Mouse (Mus musculus): ENCODE measurements around the gene Atg14.

The Atg14 gene

DNA sequence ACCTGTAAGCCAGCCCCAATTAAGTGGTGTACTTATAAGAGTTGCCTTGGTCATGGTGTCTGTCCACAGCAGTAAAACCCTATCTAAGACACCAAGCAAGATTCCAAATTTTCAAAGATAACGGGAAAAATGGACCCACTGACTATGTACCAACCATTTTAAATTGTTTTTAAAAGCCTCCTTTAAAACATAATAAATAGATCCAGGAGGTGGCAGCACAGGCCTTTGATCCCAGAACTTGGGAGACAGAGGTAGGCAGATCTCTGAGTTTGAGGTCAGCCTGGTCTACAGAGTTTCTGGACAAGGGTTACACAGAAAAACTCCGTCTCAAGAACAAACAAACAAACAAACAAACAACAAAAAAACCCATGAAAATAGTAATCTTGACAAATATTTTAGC lies 11.2 kb upstream of the Atg14 start:
- TF ChIP-seq CTCF (conservative IDR thresholded peaks at IDR 0.05; ENCODE audit: low read length): no peak
- no peak for TF ChIP-seq POU5F1 (IDR thresholded peaks at IDR 0.05; ENCODE audit: borderline replicate concordance, low read length)
- TF ChIP-seq NANOG (IDR thresholded peaks at IDR 0.05; ENCODE audit: borderline replicate concordance, low read length): no peak
- no peak overlapping the region for H3K4me3 ChIP-seq (replicated peaks; ENCODE audit: low read length)
- peaks cover 44% of the 10 kb centered on the region for H3K4me1 ChIP-seq (replicated peaks; ENCODE audit: low read depth, low read length)
- no peaks in the 10 kb centered on the region for H3K9me3 ChIP-seq (ENCODE audit: low read length)
- H3K36me3 ChIP-seq (ENCODE audit: insufficient read depth, low read length): no peaks in the 10 kb centered on the region
- no peaks in the 10 kb centered on the region for H3K27me3 ChIP-seq (ENCODE audit: insufficient read depth, low read length)

DNA sequence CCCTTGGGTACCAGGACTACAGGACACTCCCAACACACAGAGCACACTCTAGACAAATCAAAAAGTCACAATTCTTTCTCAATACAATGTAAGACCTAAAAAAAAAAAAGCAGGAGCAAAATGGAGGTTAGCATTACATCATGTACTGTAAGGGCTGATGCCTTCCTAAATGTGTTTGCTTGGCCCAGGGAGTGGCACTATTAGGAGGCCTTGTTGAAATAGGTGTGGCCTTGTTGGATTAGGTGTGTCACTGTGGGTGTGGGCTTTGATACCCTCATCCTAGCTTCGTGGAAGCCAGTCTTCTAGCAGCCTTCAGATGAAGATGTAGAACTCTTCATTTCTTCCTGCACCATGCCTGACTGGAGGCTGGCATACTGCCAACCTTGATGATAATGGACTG lies 10.8 kb upstream of the Atg14 start:
- H3K4me1 ChIP-seq (replicated peaks; ENCODE audit: low read depth, low read length): peaks cover 44% of the 10 kb centered on the region
- H3K4me3 ChIP-seq (replicated peaks; ENCODE audit: low read length): no peak overlapping the region
- no peaks in the 10 kb centered on the region for H3K36me3 ChIP-seq (ENCODE audit: insufficient read depth, low read length)
- no peaks in the 10 kb centered on the region for H3K9me3 ChIP-seq (ENCODE audit: low read length)
- H3K27me3 ChIP-seq (ENCODE audit: insufficient read depth, low read length): no peaks in the 10 kb centered on the region
- TF ChIP-seq NANOG (IDR thresholded peaks at IDR 0.05; ENCODE audit: borderline replicate concordance, low read length) (no peak), POU5F1 (IDR thresholded peaks at IDR 0.05; ENCODE audit: borderline replicate concordance, low read length) (no peak), CTCF (conservative IDR thresholded peaks at IDR 0.05; ENCODE audit: low read length) (no peak)

DNA sequence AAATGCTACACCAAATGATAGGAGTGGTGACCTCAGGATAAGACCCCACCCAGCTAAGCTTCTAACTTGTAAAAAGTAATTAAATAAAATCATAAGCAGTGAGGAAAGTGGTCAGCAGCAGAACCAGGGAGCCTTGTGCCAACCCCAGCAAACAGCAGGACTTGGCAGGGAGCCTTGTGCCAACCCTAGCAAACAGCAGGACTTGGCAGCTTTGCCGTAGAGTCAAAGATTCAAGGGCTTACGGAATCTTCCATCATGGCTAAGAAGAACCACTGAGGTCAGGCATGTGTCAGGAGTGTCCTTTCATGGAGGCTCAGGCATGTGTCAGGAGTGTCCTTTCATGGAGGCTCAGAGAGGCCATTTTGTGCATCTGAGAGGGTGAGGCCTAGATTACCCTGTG lies 7.6 kb upstream of the Atg14 start:
- no peak for TF ChIP-seq POU5F1 (IDR thresholded peaks at IDR 0.05; ENCODE audit: borderline replicate concordance, low read length)
- TF ChIP-seq NANOG (IDR thresholded peaks at IDR 0.05; ENCODE audit: borderline replicate concordance, low read length): no peak
- no peak for TF ChIP-seq CTCF (conservative IDR thresholded peaks at IDR 0.05; ENCODE audit: low read length)
- peaks cover 62% of the 10 kb centered on the region for H3K4me1 ChIP-seq (replicated peaks; ENCODE audit: low read depth, low read length)
- peaks cover 3% of the 10 kb centered on the region; the same call in 1 of the 2 replicates for H3K36me3 ChIP-seq (ENCODE audit: insufficient read depth, low read length)
- H3K4me3 ChIP-seq (replicated peaks; ENCODE audit: low read length): no peak overlapping the region
- H3K9me3 ChIP-seq (ENCODE audit: low read length): no peaks in the 10 kb centered on the region
- H3K27me3 ChIP-seq (ENCODE audit: insufficient read depth, low read length): no peaks in the 10 kb centered on the region

DNA sequence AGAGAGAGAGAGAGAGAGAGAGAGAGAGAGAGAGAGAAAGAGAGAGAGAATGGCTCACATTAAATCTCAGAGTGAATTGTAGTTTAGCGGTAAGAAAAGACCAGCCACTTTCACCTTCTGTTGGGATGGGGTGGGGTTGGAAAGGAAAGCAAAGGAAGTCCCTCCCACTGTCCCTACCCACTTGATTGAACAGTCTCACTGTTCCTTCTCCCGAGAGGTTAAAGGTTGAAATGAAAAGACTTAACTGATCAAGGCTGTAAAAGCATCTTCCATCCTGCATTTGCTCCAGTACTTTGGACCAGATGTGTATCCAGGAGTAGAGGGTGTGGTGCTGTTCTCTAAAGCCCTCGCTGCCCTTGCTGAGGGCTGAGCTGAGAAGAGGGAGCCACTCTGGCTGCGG lies 6.2 kb upstream of the Atg14 start:
- Histone ChIP-seq H3K27me3 (ENCODE audit: insufficient read depth, low read length) (no peaks in the 10 kb centered on the region), H3K4me3 (replicated peaks; ENCODE audit: low read length) (peak overlapping the region; percentile 72), H3K9me3 (ENCODE audit: low read length) (no peaks in the 10 kb centered on the region), H3K36me3 (ENCODE audit: insufficient read depth, low read length) (peaks cover 3% of the 10 kb centered on the region; the same call in 1 of the 2 replicates), H3K4me1 (replicated peaks; ENCODE audit: low read depth, low read length) (peaks cover 68% of the 10 kb centered on the region)
- TF ChIP-seq POU5F1 (IDR thresholded peaks at IDR 0.05; ENCODE audit: borderline replicate concordance, low read length) (no peak), CTCF (conservative IDR thresholded peaks at IDR 0.05; ENCODE audit: low read length) (no peak), NANOG (IDR thresholded peaks at IDR 0.05; ENCODE audit: borderline replicate concordance, low read length) (no peak)

DNA sequence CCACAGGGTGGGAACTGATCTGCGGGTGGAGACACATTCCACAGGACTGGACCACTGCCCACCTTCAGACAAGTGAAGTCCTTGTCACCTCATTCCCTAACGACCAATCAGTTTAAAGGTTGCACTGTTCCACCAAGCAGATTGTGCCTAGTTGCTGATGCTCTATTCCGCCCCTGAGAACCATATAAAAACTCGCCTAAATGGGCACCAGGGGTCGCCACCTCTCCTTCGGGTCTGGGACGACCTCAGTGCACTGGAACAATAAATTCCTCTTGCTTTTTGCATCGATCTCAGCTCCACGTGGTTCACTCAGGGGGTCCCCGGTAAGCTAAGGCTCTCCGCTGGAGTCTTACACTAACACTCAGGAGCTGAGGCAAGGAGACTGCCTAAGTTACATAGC lies 4.3 kb upstream of the Atg14 start:
- peaks cover 62% of the 10 kb centered on the region for H3K4me1 ChIP-seq (replicated peaks; ENCODE audit: low read depth, low read length)
- H3K27me3 ChIP-seq (ENCODE audit: insufficient read depth, low read length): no peaks in the 10 kb centered on the region
- 0 out of 2 replicates have a peak overlapping the region, but pooled peaks have one; percentile 3 for H3K4me3 ChIP-seq (replicated peaks; ENCODE audit: low read length)
- peaks cover 10% of the 10 kb centered on the region for H3K36me3 ChIP-seq (ENCODE audit: insufficient read depth, low read length)
- H3K9me3 ChIP-seq (ENCODE audit: low read length): no peaks in the 10 kb centered on the region
- TF ChIP-seq POU5F1 (IDR thresholded peaks at IDR 0.05; ENCODE audit: borderline replicate concordance, low read length) (no peak), NANOG (IDR thresholded peaks at IDR 0.05; ENCODE audit: borderline replicate concordance, low read length) (no peak), CTCF (conservative IDR thresholded peaks at IDR 0.05; ENCODE audit: low read length) (peak; percentile 25)

DNA sequence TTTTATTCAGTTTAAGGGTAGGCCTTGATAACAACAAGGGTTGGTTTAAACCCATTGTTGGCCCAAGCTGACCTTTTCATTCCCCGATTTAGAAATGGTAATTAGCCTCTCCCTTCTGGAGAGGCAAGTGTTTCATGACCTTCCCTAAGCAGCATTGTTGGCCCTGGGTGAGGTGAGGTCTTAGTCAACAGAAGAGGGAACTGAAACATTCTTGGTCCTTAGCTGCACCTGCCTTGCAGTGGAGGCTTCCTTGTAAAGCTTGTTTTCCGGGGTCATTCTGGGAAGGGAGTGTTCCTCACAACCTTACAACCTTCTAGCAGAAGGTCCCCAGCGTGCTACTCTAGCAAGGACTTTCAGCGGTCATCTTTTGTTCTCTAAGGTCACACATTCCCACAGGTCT lies 2.3 kb upstream of the Atg14 start:
- Histone ChIP-seq H3K36me3 (ENCODE audit: insufficient read depth, low read length) (peaks cover 10% of the 10 kb centered on the region), H3K4me3 (replicated peaks; ENCODE audit: low read length) (0 out of 2 replicates have a peak overlapping the region, but pooled peaks have one; percentile 26), H3K27me3 (ENCODE audit: insufficient read depth, low read length) (no peaks in the 10 kb centered on the region), H3K9me3 (ENCODE audit: low read length) (no peaks in the 10 kb centered on the region), H3K4me1 (replicated peaks; ENCODE audit: low read depth, low read length) (peaks cover 58% of the 10 kb centered on the region)
- TF ChIP-seq CTCF (conservative IDR thresholded peaks at IDR 0.05; ENCODE audit: low read length) (no peak), POU5F1 (IDR thresholded peaks at IDR 0.05; ENCODE audit: borderline replicate concordance, low read length) (no peak), NANOG (IDR thresholded peaks at IDR 0.05; ENCODE audit: borderline replicate concordance, low read length) (peak; percentile 72)

DNA sequence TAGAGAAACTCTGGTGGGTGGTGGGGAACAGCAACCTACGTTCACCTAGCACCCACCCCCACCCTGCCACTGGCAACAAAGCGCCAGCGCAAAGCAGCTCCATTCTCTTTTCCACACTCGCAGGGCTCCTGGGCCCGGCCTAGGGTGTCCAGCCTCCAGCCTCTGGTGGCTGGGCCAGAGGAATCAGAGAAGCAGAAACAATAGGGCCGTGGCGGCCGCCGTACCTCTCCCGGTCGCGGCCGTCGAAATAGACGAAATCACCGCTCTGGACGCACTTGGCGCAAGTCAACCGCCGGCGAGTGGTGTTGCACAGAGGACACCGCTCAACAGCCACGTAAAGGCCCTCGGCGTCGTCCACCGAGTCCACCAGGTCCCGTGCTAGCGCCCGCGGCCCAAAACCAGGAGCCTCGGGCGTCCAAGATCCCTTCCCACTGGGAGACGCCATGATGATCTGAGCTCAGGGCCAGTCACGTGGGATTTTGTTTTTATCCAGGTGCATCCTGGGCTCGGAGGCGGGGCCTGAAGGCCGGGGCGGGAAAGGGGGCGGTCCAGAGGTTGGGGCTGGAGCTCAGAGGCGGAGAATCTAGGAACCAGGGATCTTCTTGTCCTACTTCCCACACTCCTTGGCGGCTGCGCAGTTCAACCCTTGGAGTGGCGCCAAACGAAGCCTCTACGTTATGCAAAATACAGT lies 2.3 kb downstream of the Atg14 start:
- no peaks in the 10 kb centered on the region for H3K9me3 ChIP-seq (ENCODE audit: low read length)
- H3K27me3 ChIP-seq (ENCODE audit: insufficient read depth, low read length): no peaks in the 10 kb centered on the region
- H3K4me1 ChIP-seq (replicated peaks; ENCODE audit: low read depth, low read length): peaks cover 48% of the 10 kb centered on the region
- no peak for TF ChIP-seq NANOG (IDR thresholded peaks at IDR 0.05; ENCODE audit: borderline replicate concordance, low read length)
- TF ChIP-seq POU5F1 (IDR thresholded peaks at IDR 0.05; ENCODE audit: borderline replicate concordance, low read length): no peak
- TF ChIP-seq CTCF (conservative IDR thresholded peaks at IDR 0.05; ENCODE audit: low read length): no peak
- peaks cover 39% of the 10 kb centered on the region for H3K36me3 ChIP-seq (ENCODE audit: insufficient read depth, low read length)
- peak overlapping the region; percentile 99 for H3K4me3 ChIP-seq (replicated peaks; ENCODE audit: low read length)

DNA sequence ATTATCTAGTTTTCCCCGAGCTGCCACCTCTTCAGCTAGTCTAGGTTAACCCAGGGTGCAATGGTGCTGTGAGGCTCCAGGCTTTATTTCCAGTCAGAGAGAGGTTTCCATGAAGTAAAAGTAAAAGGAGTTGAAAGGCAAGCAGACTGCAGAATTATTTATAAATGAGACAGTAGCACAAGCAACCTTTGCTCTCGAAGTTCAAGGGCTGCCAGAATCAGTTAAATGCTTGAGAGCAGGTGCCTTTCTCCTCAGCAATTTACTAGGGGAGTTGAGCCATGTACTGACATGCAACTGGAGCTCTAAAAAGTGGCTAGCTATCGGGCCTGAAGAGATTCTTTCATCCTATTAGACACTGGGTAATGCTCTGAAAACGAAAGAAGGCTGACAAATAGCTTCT lies 7.3 kb downstream of the Atg14 start:
- Histone ChIP-seq H3K27me3 (ENCODE audit: insufficient read depth, low read length) (no peaks in the 10 kb centered on the region), H3K36me3 (ENCODE audit: insufficient read depth, low read length) (peaks cover 76% of the 10 kb centered on the region), H3K4me1 (replicated peaks; ENCODE audit: low read depth, low read length) (peaks cover 22% of the 10 kb centered on the region), H3K4me3 (replicated peaks; ENCODE audit: low read length) (no peak overlapping the region), H3K9me3 (ENCODE audit: low read length) (no peaks in the 10 kb centered on the region)
- TF ChIP-seq CTCF (conservative IDR thresholded peaks at IDR 0.05; ENCODE audit: low read length) (no peak), NANOG (IDR thresholded peaks at IDR 0.05; ENCODE audit: borderline replicate concordance, low read length) (no peak), POU5F1 (IDR thresholded peaks at IDR 0.05; ENCODE audit: borderline replicate concordance, low read length) (no peak)

DNA sequence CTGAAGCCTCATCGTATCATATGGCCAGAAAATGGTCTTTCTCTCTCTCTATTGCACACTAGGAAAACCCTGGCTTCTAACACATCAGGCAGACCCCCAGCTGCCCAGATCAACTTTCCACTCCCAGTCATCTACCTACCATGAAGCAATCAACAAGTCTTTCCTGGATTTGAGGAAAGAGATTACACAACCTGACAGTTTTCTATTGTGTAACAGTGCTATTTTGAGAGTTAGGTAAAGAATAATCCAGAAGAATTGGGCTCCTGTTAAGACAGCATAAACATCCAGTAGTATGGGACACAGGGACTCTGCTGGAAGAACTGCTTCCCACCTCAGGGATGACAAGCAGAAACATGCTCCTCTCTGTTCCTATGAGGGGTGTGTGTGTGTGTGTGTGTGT lies 7.9 kb downstream of the Atg14 start:
- Histone ChIP-seq H3K9me3 (ENCODE audit: low read length) (no peaks in the 10 kb centered on the region), H3K4me1 (replicated peaks; ENCODE audit: low read depth, low read length) (peaks cover 19% of the 10 kb centered on the region), H3K27me3 (ENCODE audit: insufficient read depth, low read length) (no peaks in the 10 kb centered on the region), H3K4me3 (replicated peaks; ENCODE audit: low read length) (no peak overlapping the region), H3K36me3 (ENCODE audit: insufficient read depth, low read length) (peaks cover 81% of the 10 kb centered on the region)
- TF ChIP-seq POU5F1 (IDR thresholded peaks at IDR 0.05; ENCODE audit: borderline replicate concordance, low read length) (no peak), CTCF (conservative IDR thresholded peaks at IDR 0.05; ENCODE audit: low read length) (no peak), NANOG (IDR thresholded peaks at IDR 0.05; ENCODE audit: borderline replicate concordance, low read length) (no peak)

All from E14TG2a.4 (cell line).